Mouse (Mus musculus) ES-E14 (cell line): ENCODE measurements around the gene Eif5b.

Source experiments
- CHD2 ChIP-seq: IDR thresholded peaks from 2 replicates; pipeline ENCODE4 v1.6.1; 2014; ENCODE audit warnings: mild to moderate bottlenecking, low read depth, low read length, inconsistent platforms
- ZC3H11A ChIP-seq: IDR thresholded peaks from 2 replicates; pipeline ENCODE4 v1.6.1; 2012; ENCODE audit warnings: low read depth, mild to moderate bottlenecking, inconsistent platforms, low read length, borderline replicate concordance
- ZNF384 ChIP-seq: IDR thresholded peaks from 2 replicates; pipeline ENCODE4 v1.6.1; 2012; ENCODE audit warnings: low read depth, low read length, inconsistent platforms

DNA sequence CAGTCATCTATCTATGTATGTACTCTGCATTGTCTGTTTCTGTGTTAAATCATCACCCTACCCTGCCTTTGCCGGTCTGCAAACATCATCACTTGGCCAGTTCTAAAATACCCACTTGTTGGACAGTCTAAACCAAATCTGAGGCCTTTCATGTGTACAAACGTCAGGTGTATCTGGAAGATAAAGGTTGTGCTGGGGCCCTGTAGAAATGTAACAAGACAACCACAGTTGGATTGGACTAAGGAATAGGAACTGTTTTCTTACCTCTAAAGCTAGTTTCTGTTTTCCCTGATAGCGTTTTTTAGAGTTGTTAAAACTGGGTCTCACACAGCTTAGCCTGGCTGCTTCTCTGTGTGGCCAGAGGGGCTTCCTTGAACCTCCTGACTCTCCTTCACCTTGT lies 1.7 kb downstream of the Eif5b start:
- TF ChIP-seq ZC3H11A = no peak
- TF ChIP-seq CHD2 = no peak
- TF ChIP-seq ZNF384 = no peak
